Mouse (Mus musculus) hindbrain, embryonic 16.5 days (tissue): ENCODE data around the gene Prpf4. TPM values are rescaled to one million over a fixed set of nuclear protein-coding genes. Genes with fewer than 3 reads are reported as not detected.

Experiments
- ATAC-seq: fragments of 200-750 bp; cut with Nextera tagmentation; 2 replicates; pipeline ENCODE4 v1.8.0; 2017; ENCODE audit warnings: moderate TSS enrichment, moderate library complexity
- H3K27ac ChIP-seq: fragments of 300-500 bp; sonication (generic); 2 replicates; pipeline ENCODE4 v1.5.1; 2014; ENCODE audit warnings: low read depth, mild to moderate bottlenecking, control low read depth, low read length, moderate library complexity
- H3K27me3 ChIP-seq: fragments of 300-500 bp; sonication (generic); replicated peaks from 2 replicates; pipeline ENCODE4 v1.6.1; 2014; ENCODE audit warnings: low read length; ENCODE audit not compliant: control insufficient read depth, insufficient read depth
- H3K36me3 ChIP-seq: fragments of 300-500 bp; sonication (generic); 2 replicates; pipeline ENCODE4 v1.6.1; 2014; ENCODE audit warnings: mild to moderate bottlenecking, low read length, moderate library complexity, mixed read lengths; ENCODE audit not compliant: control insufficient read depth, insufficient read depth
- H3K4me1 ChIP-seq: fragments of 300-500 bp; sonication (generic); 2 replicates; pipeline ENCODE4 v1.6.1; 2014; ENCODE audit warnings: low read depth, low read length; ENCODE audit not compliant: control insufficient read depth, insufficient read depth
- H3K4me2 ChIP-seq: fragments of 300-500 bp; sonication (generic); 2 replicates; pipeline ENCODE4 v1.6.1; 2014; ENCODE audit warnings: mild to moderate bottlenecking, low read length, control low read depth, moderate library complexity
- H3K4me3 ChIP-seq: fragments of 300-500 bp; sonication (generic); 2 replicates; pipeline ENCODE4 v1.5.1; 2014; ENCODE audit warnings: mild to moderate bottlenecking, low read length, control low read depth, moderate library complexity
- H3K9ac ChIP-seq: fragments of 300-500 bp; sonication (generic); 2 replicates; pipeline ENCODE4 v1.6.1; 2014; ENCODE audit warnings: low read depth, mild to moderate bottlenecking, control low read depth, low read length, moderate library complexity
- H3K9me3 ChIP-seq: fragments of 300-500 bp; sonication (generic); 2 replicates; pipeline ENCODE4 v1.6.1; 2014; ENCODE audit warnings: mild to moderate bottlenecking, low read length, moderate library complexity; ENCODE audit not compliant: control insufficient read depth
- WGBS: fragments of 180-500 bp; shearing (Covaris S2); extraction: QIAGEN DNeasy Blood & Tissue Kit; methylation state at CpG from one replicate; pipeline ENCODE4 v1.1.7; 2014; 5-methylcytosine and 5-hydroxymethylcytosine counted together
- polyA plus RNA-seq: library from polyadenylated mRNA; unstranded; fragments of >200 nt; fragmentation: Nextera tagmentation; extraction: Ambion mirVana; gene quantifications from 2 replicates; pipeline ENCODE4 v1.2.1, GENCODE M21; 2015

Gene Prpf4
- polyA plus RNA-seq, 1 experiment from 2014 or later, result 12.4 TPM

DNA sequence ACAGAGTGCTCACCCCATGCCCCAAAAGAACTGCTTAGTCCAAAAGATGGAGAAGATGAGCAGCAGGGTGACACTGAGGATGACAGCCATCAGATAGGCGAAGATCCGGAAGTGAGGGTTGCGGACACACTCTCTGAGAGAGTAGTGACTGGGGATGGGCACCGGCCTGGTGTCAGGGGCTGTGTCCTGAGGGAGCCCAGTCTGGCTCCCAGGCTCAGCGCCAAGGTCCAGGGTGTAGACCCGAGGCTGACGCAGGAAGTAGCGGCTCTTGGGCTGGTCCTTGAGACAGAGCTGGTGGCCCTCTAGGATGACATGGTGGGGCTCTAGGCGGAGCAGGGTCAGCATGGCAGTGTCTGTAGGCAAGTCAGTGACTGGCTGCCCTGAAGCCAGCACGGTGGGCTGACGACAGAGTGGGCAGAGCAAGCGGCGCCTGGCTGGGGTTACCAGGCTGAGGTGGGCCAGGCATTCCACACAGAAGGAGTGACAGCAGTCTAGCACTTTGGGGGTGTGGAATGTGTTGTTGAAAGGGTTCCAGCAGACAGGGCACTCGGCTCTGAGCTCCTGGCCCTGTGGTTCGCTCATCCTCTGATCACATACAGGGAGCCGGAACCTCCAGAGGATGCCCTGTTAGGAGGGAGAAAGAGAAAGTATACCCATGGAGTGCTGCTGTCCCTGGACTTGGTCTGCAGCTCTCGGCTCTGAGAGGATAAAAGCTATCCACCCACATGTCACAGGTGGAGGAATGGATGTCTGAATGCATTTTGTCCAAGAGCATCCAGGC, 19.6 kb downstream of the Prpf4 start:
- Histone ChIP-seq H3K9me3 (no peaks in the 10 kb centered on the region), H3K9ac (no peak overlapping the region), H3K4me1 (no peaks in the 10 kb centered on the region), H3K36me3 (peaks cover 11% of the 10 kb centered on the region), H3K27me3 (no peaks in the 10 kb centered on the region), H3K4me2 (no peak overlapping the region), H3K27ac (no peak overlapping the region), H3K4me3 (no peak overlapping the region)
- 0 out of 2 replicates have a peak, but pooled peaks have one; percentile 40 for ATAC-seq
- 79% methylated on average over 17 of the region's 17 CpGs for WGBS

DNA sequence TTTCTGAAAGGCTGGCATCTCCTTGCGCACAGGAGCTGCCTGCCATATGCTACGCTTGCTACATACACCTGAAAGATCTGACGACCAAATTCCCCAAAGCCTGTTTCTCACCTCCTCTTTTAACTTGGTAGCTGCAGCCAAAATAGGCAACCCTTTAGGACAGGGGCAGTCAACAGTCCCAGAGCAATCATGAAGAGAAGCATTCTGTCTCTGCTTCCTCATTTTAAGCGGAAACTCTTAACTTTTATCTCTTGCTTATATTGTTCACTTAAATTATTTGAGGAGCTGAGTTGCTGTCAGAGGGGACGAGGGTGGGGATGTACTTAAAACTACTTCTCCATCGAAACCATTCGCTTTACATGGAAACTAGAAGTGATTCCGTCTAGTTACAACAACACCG, 21.0 kb downstream of the Prpf4 start:
- H3K27ac ChIP-seq, result no peak overlapping the region
- no peaks in the 10 kb centered on the region for H3K4me1 ChIP-seq
- WGBS, result 90% methylated on average over 9 of the region's 9 CpGs
- no peaks in the 10 kb centered on the region for H3K9me3 ChIP-seq
- H3K4me3 ChIP-seq, result no peak overlapping the region
- H3K27me3 ChIP-seq, result no peaks in the 10 kb centered on the region
- H3K4me2 ChIP-seq, result no peak overlapping the region
- no peak for ATAC-seq
- H3K9ac ChIP-seq, result no peak overlapping the region
- 0 out of 2 replicates have a peak, but pooled peaks cover 3% of the 10 kb centered on the region for H3K36me3 ChIP-seq

DNA sequence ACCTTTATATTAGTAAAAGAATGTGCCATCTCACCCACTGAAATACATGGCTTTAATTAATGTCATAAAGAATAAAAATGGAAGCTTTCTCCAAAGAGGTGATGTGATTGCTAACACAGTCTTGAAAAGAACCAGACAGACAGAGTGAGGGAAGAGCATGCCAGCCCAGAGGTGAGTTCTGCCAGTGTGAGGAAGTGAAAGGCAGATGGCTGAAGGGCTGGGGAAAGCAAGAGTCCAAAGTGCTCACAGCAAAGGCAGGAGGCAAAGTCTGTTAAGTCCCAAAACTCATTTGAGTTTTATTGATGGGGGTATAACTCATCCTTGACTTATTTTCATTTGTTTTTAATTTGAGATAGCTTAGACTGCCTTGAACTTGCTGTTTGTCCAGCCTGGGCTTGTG, 22.1 kb downstream of the Prpf4 start:
- no peak overlapping the region for H3K4me3 ChIP-seq
- H3K9ac ChIP-seq, result no peak overlapping the region
- ATAC-seq, result no peak
- H3K9me3 ChIP-seq, result no peaks in the 10 kb centered on the region
- no peak overlapping the region for H3K27ac ChIP-seq
- H3K27me3 ChIP-seq, result no peaks in the 10 kb centered on the region
- H3K4me2 ChIP-seq, result no peak overlapping the region
- no peaks in the 10 kb centered on the region for H3K36me3 ChIP-seq
- H3K4me1 ChIP-seq, result no peaks in the 10 kb centered on the region

DNA sequence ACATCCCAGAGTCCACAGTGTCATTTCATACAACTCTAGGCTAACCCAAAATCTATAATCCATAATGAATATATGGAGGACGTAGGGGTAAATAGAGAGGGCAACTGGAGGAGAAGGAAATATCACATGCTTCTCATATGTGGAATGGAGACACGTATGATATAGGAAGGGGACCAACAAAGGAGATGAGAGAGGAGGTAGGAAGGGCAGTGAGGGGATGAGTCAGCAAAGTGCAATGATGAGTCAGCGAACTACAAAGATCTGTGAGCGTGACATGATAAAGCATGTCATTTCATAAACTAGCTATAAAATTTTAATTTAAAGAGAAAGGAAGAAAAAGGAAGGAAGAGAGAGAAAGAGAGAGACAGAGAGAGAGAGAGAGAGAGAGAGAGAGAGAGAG, 22.9 kb downstream of the Prpf4 start:
- Histone ChIP-seq H3K9ac (no peak overlapping the region), H3K36me3 (no peaks in the 10 kb centered on the region), H3K27ac (no peak overlapping the region), H3K4me3 (no peak overlapping the region), H3K9me3 (no peaks in the 10 kb centered on the region), H3K27me3 (no peaks in the 10 kb centered on the region), H3K4me1 (no peaks in the 10 kb centered on the region), H3K4me2 (no peak overlapping the region)
- WGBS, result 87% methylated on average over 4 of the region's 4 CpGs
- ATAC-seq, result no peak

DNA sequence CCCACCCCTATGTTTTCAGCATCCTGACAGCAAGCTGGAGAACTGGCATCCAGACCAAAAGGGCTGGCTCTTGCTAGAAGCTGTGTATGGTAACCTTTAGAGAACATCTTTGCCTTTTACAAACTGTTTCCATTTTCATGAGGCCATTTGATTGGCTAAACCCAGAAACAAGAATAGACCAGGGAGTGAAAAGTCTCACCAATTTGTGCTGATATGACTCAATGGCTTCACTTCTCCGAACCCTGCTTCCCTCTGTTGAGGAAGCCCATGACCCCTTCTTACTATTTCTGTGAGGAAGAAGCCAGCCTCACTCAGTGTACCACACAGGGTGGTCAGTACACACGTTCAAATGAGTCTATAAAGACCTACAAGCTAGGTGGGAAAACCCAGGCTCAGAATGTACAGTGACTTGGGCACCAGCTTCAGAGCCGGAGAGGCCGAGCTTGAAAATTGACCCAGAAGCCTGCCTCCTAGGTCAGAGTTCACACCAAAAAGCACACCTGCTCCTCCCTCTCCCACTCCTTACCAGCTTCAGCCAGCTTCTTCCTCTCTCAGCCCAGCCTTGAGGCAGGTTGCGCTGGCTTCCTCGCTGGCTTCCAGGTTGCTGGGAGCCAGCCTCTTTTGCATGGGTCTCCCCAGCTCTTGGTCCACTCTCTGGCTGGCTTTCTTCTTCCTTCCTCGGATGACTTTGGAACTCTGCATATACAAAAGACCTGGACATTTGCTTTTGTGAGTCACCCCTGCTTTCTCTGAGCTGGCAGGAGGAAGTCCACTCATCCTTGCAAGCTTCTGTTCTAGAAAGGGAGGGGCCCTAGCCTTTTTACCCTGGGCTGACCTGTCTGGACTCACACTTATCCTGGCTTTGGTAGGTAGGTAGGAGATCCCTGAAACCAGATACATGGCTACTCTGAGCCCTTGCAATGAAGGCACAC, 25.6 kb downstream of the Prpf4 start:
- WGBS, result 77% methylated on average over 7 of the region's 7 CpGs
- no peak overlapping the region for H3K27ac ChIP-seq
- H3K9me3 ChIP-seq, result no peaks in the 10 kb centered on the region
- no peaks in the 10 kb centered on the region for H3K27me3 ChIP-seq
- ATAC-seq, result no peak
- no peaks in the 10 kb centered on the region for H3K4me1 ChIP-seq
- no peaks in the 10 kb centered on the region for H3K36me3 ChIP-seq
- H3K4me3 ChIP-seq, result no peak overlapping the region
- no peak overlapping the region for H3K4me2 ChIP-seq
- H3K9ac ChIP-seq, result no peak overlapping the region

DNA sequence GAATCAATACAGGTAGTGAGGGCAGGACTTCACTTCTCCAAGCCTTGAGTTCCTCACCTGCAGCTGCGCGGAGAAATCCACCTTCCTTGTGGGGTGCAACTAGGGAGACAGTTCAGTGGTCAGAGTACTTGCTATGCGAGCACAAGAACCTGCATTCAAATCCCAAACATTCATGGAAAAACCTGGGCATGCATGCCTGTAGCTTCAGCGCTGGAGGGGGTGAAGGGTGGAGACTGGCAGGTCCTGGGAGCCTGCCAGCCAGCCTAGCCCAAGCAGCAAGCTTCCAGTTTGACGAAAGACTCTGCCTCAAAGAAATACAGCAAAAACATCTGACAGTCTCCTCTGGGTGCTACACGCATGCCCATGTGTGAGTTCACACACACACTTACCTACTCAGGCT, 26.5 kb downstream of the Prpf4 start, which contains the start of gene Rnf183:
Gene Rnf183 (minus strand): TSS at position 172 of the 400 bp plus-strand sequence.
- no peaks in the 10 kb centered on the region for H3K4me1 ChIP-seq
- 86% methylated on average over 6 of the region's 6 CpGs for WGBS
- H3K27ac ChIP-seq, result no peak within 1 kb of the TSS
- no peaks in the 10 kb centered on the region for H3K9me3 ChIP-seq
- H3K4me3 ChIP-seq, result no peak within 1 kb of the TSS
- no peak within 1 kb of the TSS for H3K9ac ChIP-seq
- no peaks in the 10 kb centered on the region for H3K36me3 ChIP-seq
- no peak within 1 kb of the TSS for H3K4me2 ChIP-seq
- H3K27me3 ChIP-seq, result no peaks in the 10 kb centered on the region
- ATAC-seq, result no peak

DNA sequence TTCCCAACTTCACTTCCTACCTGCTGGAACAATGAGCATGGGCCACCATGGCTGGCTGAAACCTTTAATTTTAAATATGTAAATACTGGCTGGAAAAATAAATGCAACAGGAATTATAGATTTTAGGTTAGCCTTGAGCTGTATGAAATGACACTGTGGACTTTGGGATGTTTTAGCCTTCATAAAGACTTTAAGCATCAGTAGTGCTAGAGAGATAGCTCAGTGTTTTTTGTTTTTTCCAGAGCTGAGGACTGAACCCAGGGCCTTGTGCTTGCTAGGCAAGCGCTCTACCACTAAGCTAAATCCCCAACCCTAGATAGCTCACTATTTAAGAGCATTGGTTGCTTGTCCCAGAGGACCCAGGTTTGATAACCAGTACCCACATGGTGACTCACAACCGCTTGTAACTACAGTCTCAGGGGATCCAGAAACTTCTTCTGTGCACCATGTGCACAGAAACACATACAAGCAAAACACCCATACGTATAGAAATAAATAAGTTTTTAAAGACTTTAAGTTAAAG, 28.7 kb downstream of the Prpf4 start:
- H3K9me3 ChIP-seq, result no peaks in the 10 kb centered on the region
- no peak overlapping the region for H3K9ac ChIP-seq
- no peaks in the 10 kb centered on the region for H3K27me3 ChIP-seq
- no peaks in the 10 kb centered on the region for H3K36me3 ChIP-seq
- H3K4me3 ChIP-seq, result no peak overlapping the region
- ATAC-seq, result no peak
- H3K27ac ChIP-seq, result no peak overlapping the region
- H3K4me1 ChIP-seq, result no peaks in the 10 kb centered on the region
- WGBS, result 87% methylated on average over 3 of the region's 3 CpGs
- no peak overlapping the region for H3K4me2 ChIP-seq

DNA sequence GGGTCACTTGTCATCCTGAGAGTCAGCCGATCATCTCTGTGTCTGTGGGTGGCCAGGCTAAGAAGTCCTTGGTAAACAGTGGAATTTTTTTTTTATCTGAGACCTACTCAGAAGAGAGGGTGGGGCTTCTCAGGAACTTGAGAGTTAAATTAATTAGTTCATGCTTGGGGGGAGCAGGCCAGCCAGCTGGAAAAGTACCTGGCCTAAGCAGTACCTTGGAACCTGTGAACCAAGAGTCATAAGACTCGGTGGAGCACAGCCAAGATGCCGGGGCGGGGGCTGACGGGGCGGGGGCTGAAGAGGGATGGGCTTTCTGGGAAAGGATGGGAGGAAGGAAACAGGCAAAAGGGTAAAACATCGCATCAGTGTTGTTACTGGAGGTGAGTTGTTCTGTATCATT, 29.3 kb downstream of the Prpf4 start:
- Histone ChIP-seq H3K27ac (no peak overlapping the region), H3K9me3 (no peaks in the 10 kb centered on the region), H3K4me3 (no peak overlapping the region), H3K27me3 (no peaks in the 10 kb centered on the region), H3K36me3 (no peaks in the 10 kb centered on the region), H3K4me2 (no peak overlapping the region), H3K9ac (no peak overlapping the region), H3K4me1 (no peaks in the 10 kb centered on the region)
- ATAC-seq, result no peak
- 87% methylated on average over 7 of the region's 7 CpGs for WGBS

DNA sequence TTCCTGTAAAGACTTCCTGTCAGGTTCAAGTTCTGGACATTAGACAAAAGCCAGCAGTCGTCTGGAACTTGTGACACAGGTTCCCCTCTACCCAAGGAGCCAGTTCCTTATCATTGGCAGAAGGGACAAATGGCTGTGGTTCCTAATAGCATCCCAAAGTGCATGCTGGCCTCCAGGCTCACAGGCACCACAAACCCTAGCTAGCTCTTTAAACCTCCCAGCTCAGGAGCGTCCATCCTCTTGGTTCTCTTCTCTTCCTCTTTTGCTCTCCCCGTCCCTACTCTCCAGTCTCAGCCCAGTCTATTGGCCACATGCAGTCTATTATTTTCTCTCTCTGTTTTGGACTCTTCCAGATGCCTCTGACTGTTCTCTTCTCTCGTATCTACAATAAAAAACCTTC, 31.2 kb downstream of the Prpf4 start:
- 68% methylated on average over 4 of the region's 4 CpGs for WGBS
- no peak for ATAC-seq
- Histone ChIP-seq H3K4me1 (no peaks in the 10 kb centered on the region), H3K27me3 (no peaks in the 10 kb centered on the region), H3K9ac (no peak overlapping the region), H3K4me3 (no peak overlapping the region), H3K27ac (no peak overlapping the region), H3K4me2 (no peak overlapping the region), H3K36me3 (no peaks in the 10 kb centered on the region), H3K9me3 (no peaks in the 10 kb centered on the region)
